Mouse (Mus musculus): ENCODE data around the gene Man1c1.

DNA sequence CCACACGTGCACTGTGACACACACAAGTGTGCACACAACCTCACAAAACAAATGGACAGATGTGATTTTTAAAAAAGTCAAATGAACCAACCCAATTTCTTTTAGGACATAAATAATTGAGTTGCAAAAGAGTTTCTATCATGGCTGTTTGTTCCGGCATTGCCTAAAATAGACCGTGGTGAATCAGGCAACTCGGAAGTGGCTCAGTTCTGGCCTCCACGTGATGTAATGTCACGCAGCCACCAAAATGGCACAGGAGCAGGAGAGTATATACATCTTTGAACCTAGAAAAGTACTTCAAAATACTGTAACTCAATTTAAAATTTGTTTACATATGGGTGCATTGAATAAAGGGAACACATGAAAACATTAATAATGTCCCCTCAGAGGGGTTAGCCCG, 118.0 kb downstream of the Man1c1 start:
- TF ChIP-seq CTCF (IDR thresholded peaks at IDR 0.05; ENCODE audit: low read depth, low read length) (no peak), TAL1 (conservative IDR thresholded peaks at IDR 0.05; ENCODE audit: low read depth, low read length) (no peak), GATA2 (IDR thresholded peaks at IDR 0.05; ENCODE audit: borderline replicate concordance, low read depth, low read length) (no peak), GATA1 (IDR thresholded peaks at IDR 0.05; ENCODE audit: borderline replicate concordance, low read length) (no peak)

Measured in G1E (cell line).